Mouse (Mus musculus): ENCODE data around the gene Pfdn6.
A peak's percentile ranks its signal among the peaks of the same experiment; 100 is the strongest.

Pfdn6 gene

GRCm38 (mm10) chr17:33931947-33932346 is 8.2 kb downstream of the Pfdn6 start:
- DNase-seq (ENCODE audit: low spot score in 2 of 2), result no peak

- no peak for DNase-seq (ENCODE audit: low spot score in 2 of 2)
Measured at GRCm38 (mm10) chr17:33931159-33931866, 8.8 kb downstream of the Pfdn6 start.

GRCm38 (mm10) chr17:33930280-33931158 is 9.6 kb downstream of the Pfdn6 start:
- peak; percentile 67 to 72 for DNase-seq (ENCODE audit: low spot score in 2 of 2)

GRCm38 (mm10) chr17:33929371-33930279 is 10.5 kb downstream of the Pfdn6 start, which contains the start of gene Rgl2:
Rgl2 (plus strand) TSS chr17:33929543.
- peak; percentile 94 to 97 for DNase-seq (ENCODE audit: low spot score in 2 of 2)

- no peak for DNase-seq (ENCODE audit: low spot score in 2 of 2)
Measured at GRCm38 (mm10) chr17:33928251-33928947, 11.7 kb downstream of the Pfdn6 start.

- no peak for DNase-seq (ENCODE audit: low spot score in 2 of 2)
Measured at GRCm38 (mm10) chr17:33926207-33926932, 13.8 kb downstream of the Pfdn6 start.

- no peak for DNase-seq (ENCODE audit: low spot score in 2 of 2)
Measured at GRCm38 (mm10) chr17:33925406-33926116, 14.6 kb downstream of the Pfdn6 start.

- peak in 1 of 2 experiments; percentile 53 for DNase-seq (ENCODE audit: low spot score in 2 of 2)
Measured at GRCm38 (mm10) chr17:33924577-33925283, 15.4 kb downstream of the Pfdn6 start.

- no peak for DNase-seq (ENCODE audit: low spot score in 2 of 2)
Measured at GRCm38 (mm10) chr17:33921361-33921760, 18.8 kb downstream of the Pfdn6 start.

- DNase-seq (ENCODE audit: low spot score in 2 of 2), result peak; percentile 73 to 87
Measured at GRCm38 (mm10) chr17:33920282-33921097, 19.7 kb downstream of the Pfdn6 start.

GRCm38 (mm10) chr17:33919351-33920281 is 20.5 kb downstream of the Pfdn6 start:
- DNase-seq (ENCODE audit: low spot score in 2 of 2), result peak; percentile 58 to 62

- no peak for DNase-seq (ENCODE audit: low spot score in 2 of 2)
Measured at GRCm38 (mm10) chr17:33918293-33919203, 21.6 kb downstream of the Pfdn6 start.

- no peak for DNase-seq (ENCODE audit: low spot score in 2 of 2)
Measured at GRCm38 (mm10) chr17:33917656-33918292, 22.4 kb downstream of the Pfdn6 start.

GRCm38 (mm10) chr17:33916847-33917655 is 23.1 kb downstream of the Pfdn6 start:
- peak in 1 of 2 experiments; percentile 35 for DNase-seq (ENCODE audit: low spot score in 2 of 2)

GRCm38 (mm10) chr17:33916294-33916693 is 23.8 kb downstream of the Pfdn6 start:
- peak; percentile 74 to 83 for DNase-seq (ENCODE audit: low spot score in 2 of 2)
